Mouse (Mus musculus) liver, embryonic 15.5 days (tissue): Measurements from ENCODE around the gene B3gat1. TPM values are rescaled to one million over a fixed set of nuclear protein-coding genes. Genes with fewer than 3 reads are reported as not detected.

ENCODE experiments used
- ATAC-seq: fragments of 200-750 bp; cut with Nextera tagmentation; 2 replicates; pipeline ENCODE4 v1.8.0; 2017; ENCODE audit warnings: moderate number of reproducible peaks, mild to moderate bottlenecking, moderate library complexity; ENCODE audit not compliant: insufficient read depth
- H3K27ac ChIP-seq: fragments of 300-500 bp; sonication (generic); replicated peaks from 2 replicates; pipeline ENCODE4 v1.5.1; 2015; ENCODE audit warnings: mild to moderate bottlenecking, inconsistent platforms
- H3K27me3 ChIP-seq: fragments of 300-500 bp; sonication (generic); 2 replicates; pipeline ENCODE4 v1.6.1; 2015; ENCODE audit warnings: mild to moderate bottlenecking, inconsistent platforms
- H3K36me3 ChIP-seq: fragments of 300-500 bp; sonication (generic); replicated peaks from 2 replicates; pipeline ENCODE4 v1.6.1; 2015; ENCODE audit warnings: moderate library complexity, mild to moderate bottlenecking, inconsistent platforms
- H3K4me1 ChIP-seq: fragments of 300-500 bp; sonication (generic); replicated peaks from 2 replicates; pipeline ENCODE4 v1.6.1; 2015; ENCODE audit warnings: inconsistent platforms
- H3K4me2 ChIP-seq: fragments of 300-500 bp; sonication (generic); 2 replicates; pipeline ENCODE4 v1.6.1; 2015; ENCODE audit warnings: moderate library complexity, mild to moderate bottlenecking, inconsistent platforms
- H3K4me3 ChIP-seq: fragments of 300-500 bp; sonication (generic); replicated peaks from 2 replicates; pipeline ENCODE4 v1.5.1; 2015; ENCODE audit warnings: mild to moderate bottlenecking, inconsistent platforms
- H3K9ac ChIP-seq: fragments of 300-500 bp; sonication (generic); 2 replicates; pipeline ENCODE4 v1.6.1; 2015; ENCODE audit warnings: moderate library complexity, mild to moderate bottlenecking, inconsistent platforms
- H3K9me3 ChIP-seq: fragments of 300-500 bp; sonication (generic); replicated peaks from 2 replicates; pipeline ENCODE4 v1.6.1; 2016; ENCODE audit warnings: inconsistent platforms
- WGBS: fragments of 180-500 bp; shearing (Covaris S2); methylation state at CpG from one replicate; pipeline ENCODE4 v1.1.7; 2015; ENCODE audit warnings: mixed read lengths; ENCODE audit not compliant: insufficient replicate concordance; 5-methylcytosine and 5-hydroxymethylcytosine counted together
- polyA plus RNA-seq: library from polyadenylated mRNA; unstranded; fragments of >200 nt; fragmentation: Nextera tagmentation; extraction: Ambion mirVana; gene quantifications from 2 replicates; pipeline ENCODE4 v1.2.1, GENCODE M21; 2015

Gene B3gat1
- polyA plus RNA-seq, result not detected in 2 replicates

- Histone ChIP-seq H3K4me3 (no peak within 1 kb of the TSS), H3K9me3 (no peaks in the 10 kb centered on the region), H3K4me2 (peak within 1 kb of the TSS; percentile 30), H3K4me1 (no peaks in the 10 kb centered on the region), H3K27ac (no peak within 1 kb of the TSS), H3K9ac (no peak within 1 kb of the TSS), H3K27me3 (peaks cover 43% of the 10 kb centered on the region), H3K36me3 (no peaks in the 10 kb centered on the region)
- no peak for ATAC-seq
- 2% methylated on average over 50 of the region's 65 CpGs for WGBS
These were observed at the start of gene B3gat1 for GRCm38 (mm10) chr9:26733206-26733891. B3gat1 (plus strand) TSS chr9:26733728.

- Histone ChIP-seq H3K27me3 (no peaks in the 10 kb centered on the region), H3K4me3 (no peak overlapping the region), H3K9ac (no peak overlapping the region), H3K9me3 (no peaks in the 10 kb centered on the region), H3K4me2 (no peak overlapping the region), H3K27ac (no peak overlapping the region), H3K36me3 (no peaks in the 10 kb centered on the region), H3K4me1 (no peaks in the 10 kb centered on the region)
- WGBS, result 62% methylated on average over 1 of the region's 1 CpGs
- no peak for ATAC-seq
These were observed 44.4 kb upstream of the B3gat1 start for GRCm38 (mm10) chr9:26689171-26689570.

- Histone ChIP-seq H3K27ac (no peak overlapping the region), H3K4me1 (no peaks in the 10 kb centered on the region), H3K27me3 (no peaks in the 10 kb centered on the region), H3K4me3 (no peak overlapping the region), H3K9me3 (no peaks in the 10 kb centered on the region), H3K4me2 (no peak overlapping the region), H3K36me3 (no peaks in the 10 kb centered on the region), H3K9ac (no peak overlapping the region)
- ATAC-seq, result no peak
- 46% methylated on average over 7 of the region's 7 CpGs for WGBS
These were observed 43.4 kb upstream of the B3gat1 start for GRCm38 (mm10) chr9:26689956-26690698.

- Histone ChIP-seq H3K27ac (no peak overlapping the region), H3K4me3 (no peak overlapping the region), H3K27me3 (no peaks in the 10 kb centered on the region), H3K9me3 (no peaks in the 10 kb centered on the region), H3K9ac (no peak overlapping the region), H3K4me1 (no peaks in the 10 kb centered on the region), H3K36me3 (no peaks in the 10 kb centered on the region), H3K4me2 (no peak overlapping the region)
- 53% methylated on average over 4 of the region's 4 CpGs for WGBS
- ATAC-seq, result no peak
These were observed 40.9 kb upstream of the B3gat1 start for GRCm38 (mm10) chr9:26692641-26693040.

GRCm38 (mm10) chr9:26694656-26695055 lies 38.9 kb upstream of the B3gat1 start:
- WGBS, result 69% methylated on average over 3 of the region's 3 CpGs

GRCm38 (mm10) chr9:26695178-26695577 lies 38.4 kb upstream of the B3gat1 start:
- no peaks in the 10 kb centered on the region for H3K27me3 ChIP-seq
- ATAC-seq, result no peak
- 59% methylated on average over 5 of the region's 5 CpGs for WGBS
- no peak overlapping the region for H3K4me2 ChIP-seq
- H3K9me3 ChIP-seq, result no peaks in the 10 kb centered on the region
- H3K9ac ChIP-seq, result no peak overlapping the region
- no peak overlapping the region for H3K4me3 ChIP-seq
- H3K27ac ChIP-seq, result no peak overlapping the region
- no peaks in the 10 kb centered on the region for H3K4me1 ChIP-seq
- H3K36me3 ChIP-seq, result no peaks in the 10 kb centered on the region

More at GRCm38 (mm10) chr9:26694656-26695055, 38.9 kb upstream of the B3gat1 start:
- no peak for ATAC-seq
- Histone ChIP-seq H3K27me3 (no peaks in the 10 kb centered on the region), H3K4me1 (no peaks in the 10 kb centered on the region), H3K27ac (no peak overlapping the region), H3K9ac (no peak overlapping the region), H3K4me2 (no peak overlapping the region), H3K4me3 (no peak overlapping the region), H3K36me3 (no peaks in the 10 kb centered on the region), H3K9me3 (no peaks in the 10 kb centered on the region)

GRCm38 (mm10) chr9:26698286-26698685 lies 35.2 kb upstream of the B3gat1 start:
- no peaks in the 10 kb centered on the region for H3K27me3 ChIP-seq
- no peaks in the 10 kb centered on the region for H3K9me3 ChIP-seq
- WGBS, result 46% methylated on average over 2 of the region's 2 CpGs
- no peak overlapping the region for H3K9ac ChIP-seq
- H3K4me2 ChIP-seq, result no peak overlapping the region
- H3K36me3 ChIP-seq, result no peaks in the 10 kb centered on the region
- no peaks in the 10 kb centered on the region for H3K4me1 ChIP-seq
- H3K27ac ChIP-seq, result no peak overlapping the region
- no peak overlapping the region for H3K4me3 ChIP-seq
- ATAC-seq, result no peak

- Histone ChIP-seq H3K27ac (no peak overlapping the region), H3K9me3 (no peaks in the 10 kb centered on the region), H3K4me1 (no peaks in the 10 kb centered on the region), H3K4me3 (no peak overlapping the region), H3K9ac (no peak overlapping the region), H3K4me2 (no peak overlapping the region), H3K27me3 (no peaks in the 10 kb centered on the region), H3K36me3 (no peaks in the 10 kb centered on the region)
- WGBS, result 47% methylated on average over 2 of the region's 2 CpGs
- no peak for ATAC-seq
These were observed 33.2 kb upstream of the B3gat1 start for GRCm38 (mm10) chr9:26700329-26700728.

GRCm38 (mm10) chr9:26718388-26718787 lies 15.1 kb upstream of the B3gat1 start:
- Histone ChIP-seq H3K36me3 (no peaks in the 10 kb centered on the region), H3K4me1 (no peaks in the 10 kb centered on the region), H3K4me2 (no peak overlapping the region), H3K9ac (no peak overlapping the region), H3K27ac (no peak overlapping the region), H3K27me3 (no peaks in the 10 kb centered on the region), H3K4me3 (no peak overlapping the region), H3K9me3 (no peaks in the 10 kb centered on the region)
- WGBS, result 36% methylated on average over 3 of the region's 3 CpGs
- no peak for ATAC-seq

GRCm38 (mm10) chr9:26721771-26722170 lies 11.8 kb upstream of the B3gat1 start:
- WGBS, result 52% methylated on average over 7 of the region's 7 CpGs
- Histone ChIP-seq H3K4me2 (no peak overlapping the region), H3K9ac (no peak overlapping the region), H3K36me3 (no peaks in the 10 kb centered on the region), H3K27me3 (no peaks in the 10 kb centered on the region), H3K9me3 (no peaks in the 10 kb centered on the region), H3K4me1 (no peaks in the 10 kb centered on the region), H3K4me3 (no peak overlapping the region), H3K27ac (no peak overlapping the region)
- ATAC-seq, result no peak

- Histone ChIP-seq H3K4me1 (no peaks in the 10 kb centered on the region), H3K27ac (no peak overlapping the region), H3K9ac (no peak overlapping the region), H3K27me3 (no peaks in the 10 kb centered on the region), H3K4me2 (no peak overlapping the region), H3K9me3 (no peaks in the 10 kb centered on the region), H3K36me3 (no peaks in the 10 kb centered on the region), H3K4me3 (no peak overlapping the region)
- 64% methylated on average over 3 of the region's 3 CpGs for WGBS
- ATAC-seq, result no peak
These were observed 7.8 kb upstream of the B3gat1 start for GRCm38 (mm10) chr9:26725709-26726108.
